Mouse (Mus musculus) T-cell, adult 2 months (primary cell): ENCODE data around the gene Pisd.

Source experiments
- DNase-seq: peaks from one replicate; pipeline ENCODE4 v3.0.0; 2022; ENCODE audit warnings: low spot score

The Pisd gene

DNA sequence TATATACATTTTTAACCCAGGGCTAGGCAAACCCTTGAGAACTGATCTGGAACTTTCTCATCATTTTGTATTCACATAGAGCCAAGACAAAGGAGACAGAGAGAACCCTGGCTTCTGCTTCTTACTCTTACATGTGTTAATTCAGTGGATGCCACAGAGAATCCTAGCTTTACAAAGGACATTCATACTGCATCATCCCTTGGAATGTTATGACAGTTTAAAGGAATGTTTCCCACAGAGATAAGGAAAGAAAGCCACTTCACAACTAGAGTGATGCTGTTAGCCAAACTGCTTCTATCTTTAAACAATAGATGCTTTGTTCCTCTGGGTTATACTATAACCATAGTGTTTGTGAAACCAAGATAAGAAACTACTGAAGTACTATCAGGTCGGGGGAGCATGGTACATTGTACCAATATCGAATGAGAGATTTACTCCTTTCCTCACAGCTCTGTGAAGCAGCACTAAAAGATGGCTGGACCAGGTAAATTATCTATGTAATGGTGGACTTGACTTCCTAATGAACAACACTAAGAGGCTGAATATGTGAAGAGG is 79.1 kb downstream of the Pisd start:
- DNase-seq: no peak

DNA sequence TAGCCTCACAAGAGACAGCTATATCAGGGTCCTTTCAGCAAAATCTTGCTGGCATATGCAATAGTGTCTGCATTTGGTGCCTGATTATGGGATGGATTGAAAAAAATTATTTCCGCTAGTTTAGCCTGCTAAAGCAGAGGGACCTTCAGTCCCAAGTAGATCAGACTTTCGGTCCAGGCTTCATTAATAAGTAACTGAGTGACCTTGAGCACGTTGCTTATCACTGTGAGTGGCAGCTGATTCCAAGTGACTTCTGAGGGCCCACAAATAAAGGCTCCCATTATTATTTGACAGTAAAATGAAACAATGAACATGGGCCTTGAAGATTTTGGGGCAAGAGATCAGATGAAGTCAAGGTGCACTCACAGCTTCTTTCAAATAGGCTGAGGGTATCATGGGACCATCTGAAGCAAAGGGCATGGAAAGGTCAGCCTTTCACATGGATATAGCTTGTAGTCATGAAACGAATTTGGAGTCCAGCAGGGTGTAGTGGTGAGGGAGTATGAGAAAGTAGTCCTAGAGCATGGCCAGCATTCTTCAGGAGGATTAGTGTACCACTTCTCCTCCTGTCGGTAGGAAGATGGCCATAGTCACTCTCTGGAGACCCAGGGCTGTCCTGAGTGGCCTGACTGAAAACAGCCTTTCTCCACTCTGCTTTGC is 88.1 kb downstream of the Pisd start:
- DNase-seq: no peak

DNA sequence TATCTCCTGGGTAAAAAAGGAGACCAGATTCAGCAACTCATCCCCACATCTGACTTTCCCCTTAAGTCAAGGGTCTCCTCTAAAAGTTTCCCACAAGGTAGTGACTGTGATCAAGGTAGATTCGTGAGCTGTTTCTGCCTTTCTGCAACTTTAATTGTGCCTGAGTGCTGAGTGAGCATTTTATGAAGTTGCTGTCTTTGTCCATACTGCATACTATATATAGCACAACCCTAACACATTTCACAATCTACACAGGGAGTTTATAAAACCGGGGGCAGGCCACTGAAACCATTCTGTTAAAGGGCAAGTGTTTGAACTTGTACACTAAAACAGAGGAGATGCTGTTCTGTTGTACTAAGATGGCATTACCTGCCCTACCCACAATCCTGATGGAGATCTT is 92.0 kb downstream of the Pisd start:
- DNase-seq: no peak
